Mouse (Mus musculus): ENCODE measurements at regions not wholly inside any gene's neighbourhood (a gene's known extent, or its start where the extent isn't known, plus 50 kb on each side); places are given as distances from the start of the nearest gene placed in this dataset.

DNA sequence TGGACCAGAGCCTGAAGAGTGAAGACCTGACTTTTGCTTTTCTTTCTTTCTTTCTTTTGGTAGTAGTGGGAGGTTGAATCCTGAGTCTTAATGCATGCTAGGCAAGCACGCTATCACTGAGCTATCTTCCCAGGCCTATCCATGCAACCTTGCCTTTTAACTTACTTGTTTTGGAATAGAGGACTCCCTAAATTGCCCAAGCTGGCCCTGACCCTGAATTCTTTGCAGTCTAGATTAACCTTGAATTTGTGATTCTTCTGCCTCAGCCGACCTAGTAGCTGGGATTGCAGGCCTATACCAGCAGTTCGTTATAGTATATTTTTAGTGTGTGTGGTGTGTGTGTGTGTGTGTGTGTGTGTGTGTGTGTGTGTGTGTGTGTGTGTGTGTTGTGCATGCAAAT lies 183.1 kb downstream of the Gm12728 start:
- DNase-seq: no peak

DNA sequence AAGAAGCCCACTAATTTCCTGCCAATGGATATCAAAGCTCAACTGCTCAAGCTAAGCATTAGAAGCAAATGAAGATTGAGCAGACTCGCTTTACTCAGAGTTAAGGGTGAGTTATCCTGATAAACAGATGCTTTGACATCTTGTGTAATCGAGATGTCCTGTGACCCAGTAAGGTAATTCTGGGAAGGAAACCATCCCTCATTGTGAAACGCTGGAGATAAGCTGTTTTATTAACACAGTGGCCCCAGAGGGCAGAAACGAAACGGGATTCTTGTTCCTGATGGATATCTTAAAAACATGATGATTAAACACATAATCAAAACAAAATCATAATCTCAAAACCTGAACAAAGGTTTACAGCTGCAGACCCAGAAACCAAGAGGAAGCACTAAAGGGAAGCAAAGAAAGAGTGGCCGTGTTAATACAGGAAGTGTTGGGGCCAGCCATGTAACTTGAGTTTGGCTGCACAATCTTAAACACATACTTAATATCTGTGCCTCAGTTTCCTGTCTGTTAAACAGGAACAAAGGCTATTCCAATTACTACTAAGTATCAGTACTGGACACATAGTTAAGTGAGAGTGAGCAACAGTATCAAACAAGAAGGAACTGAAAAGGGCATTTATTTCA lies 184.2 kb downstream of the Gm12728 start:
- DNase-seq: no peak

DNA sequence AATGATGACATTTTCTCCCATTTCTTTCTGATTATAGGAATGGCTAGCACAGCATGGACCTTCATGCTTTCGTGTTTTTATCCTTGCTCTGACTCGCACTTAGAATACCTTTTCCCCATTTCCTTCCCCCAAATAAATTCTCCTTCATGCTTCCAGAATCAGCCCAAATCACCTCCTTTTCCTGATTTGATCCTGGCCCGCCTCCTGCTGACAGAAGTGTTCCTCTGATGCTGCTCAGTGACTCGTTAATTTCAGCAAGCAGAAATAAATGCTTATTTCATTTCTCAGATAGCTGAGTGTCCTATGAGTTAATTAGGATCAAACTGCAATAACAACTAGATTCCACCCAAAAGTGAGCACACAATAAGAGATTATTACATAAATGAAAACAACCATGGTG lies 185.3 kb downstream of the Gm12728 start:
- no peak for DNase-seq

DNA sequence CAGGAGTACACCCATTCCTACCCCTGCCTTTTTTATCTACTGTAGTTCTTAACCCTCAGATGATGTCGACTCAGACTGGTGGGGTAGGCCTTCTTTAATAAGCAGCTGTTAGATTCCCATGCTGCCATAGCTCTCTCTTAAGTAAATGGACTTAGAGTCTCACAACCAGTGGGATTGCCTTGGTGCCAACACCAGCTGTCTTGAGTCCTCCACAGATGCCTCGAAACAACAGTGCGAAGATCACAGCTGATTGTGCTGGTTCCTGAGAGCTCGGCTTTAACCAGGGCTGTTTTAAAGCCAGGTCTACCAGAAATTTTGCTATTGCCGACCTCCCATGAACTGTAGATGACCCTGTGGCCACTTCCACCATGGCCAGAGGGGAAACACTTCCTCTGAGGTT lies 189.4 kb downstream of the Gm12728 start:
- no peak for DNase-seq

DNA sequence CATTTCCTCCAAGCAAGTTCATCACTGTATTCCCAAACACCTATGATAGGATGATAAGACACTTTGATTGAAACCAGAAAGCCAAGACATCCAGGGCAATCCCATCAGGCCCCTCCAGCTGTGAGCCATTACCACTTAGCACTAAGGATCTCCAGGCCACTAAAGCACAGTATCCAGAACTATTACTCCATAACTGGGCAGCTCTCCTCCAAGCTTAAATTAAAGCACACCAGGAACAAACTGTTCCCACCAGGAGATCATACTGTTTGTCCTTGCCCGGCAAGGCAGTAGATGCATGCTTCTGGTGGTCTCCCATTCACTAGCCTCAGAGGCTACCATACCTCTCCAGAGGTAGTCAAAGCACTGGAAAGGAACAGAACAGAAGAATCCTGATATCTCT lies 193.3 kb downstream of the Gm12728 start:
- no peak for DNase-seq

DNA sequence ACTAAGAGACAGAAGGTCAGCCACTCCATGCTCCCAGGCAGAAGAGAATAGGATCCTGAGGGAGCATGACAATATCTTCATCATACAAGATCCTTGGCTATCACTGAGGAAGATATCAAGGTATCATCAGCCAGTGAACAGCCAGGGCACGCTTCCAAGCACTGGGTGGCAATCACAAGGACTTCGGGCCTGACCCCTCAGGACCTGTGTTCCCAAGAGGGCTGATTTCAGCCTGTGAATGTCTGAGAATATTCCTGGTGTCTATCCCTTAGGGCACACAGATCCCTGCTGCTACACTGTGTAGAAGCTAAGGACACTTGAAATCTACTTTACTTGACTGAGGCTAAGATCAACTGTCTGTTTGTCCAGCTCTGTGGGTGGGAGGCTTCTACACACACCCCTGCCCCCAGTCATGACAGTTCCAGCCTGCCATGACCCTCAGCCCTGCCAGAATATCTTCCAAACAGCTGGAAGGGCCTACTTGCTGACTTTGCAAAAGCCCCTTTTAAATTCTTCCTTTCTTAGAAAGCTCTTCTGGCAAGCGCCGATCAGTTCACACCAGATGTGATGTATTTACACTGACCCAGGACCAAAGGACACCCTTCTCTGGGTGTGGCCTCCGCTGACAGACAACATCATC lies 198.4 kb downstream of the Gm12728 start:
- DNase-seq: no peak

DNA sequence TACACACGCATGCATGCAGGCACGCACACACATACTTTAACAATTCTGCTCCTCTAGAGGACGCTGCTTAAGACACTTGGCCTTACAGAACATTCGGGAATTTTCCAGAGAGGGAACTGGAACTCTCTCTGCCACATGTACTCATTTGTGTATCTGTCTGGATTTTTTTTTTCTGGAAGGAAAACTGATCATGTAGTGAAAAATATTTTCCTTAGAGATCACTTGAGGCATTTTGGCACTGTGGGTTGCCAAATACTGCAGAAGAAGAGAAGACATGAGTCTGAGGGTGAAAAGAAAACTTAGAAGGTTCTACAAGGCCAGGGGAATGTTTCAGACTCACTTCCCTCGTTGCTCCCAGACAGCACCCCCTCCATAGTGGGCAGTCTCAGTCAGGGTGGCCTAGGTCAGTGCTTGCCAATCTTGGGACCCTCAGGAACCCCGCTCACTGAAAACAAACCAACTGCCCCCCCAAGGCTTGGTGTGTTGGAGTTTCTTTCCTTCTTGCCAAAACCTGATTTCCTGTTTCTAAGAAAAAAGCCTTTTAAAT lies 203.0 kb downstream of the Gm12728 start:
- DNase-seq: no peak

DNA sequence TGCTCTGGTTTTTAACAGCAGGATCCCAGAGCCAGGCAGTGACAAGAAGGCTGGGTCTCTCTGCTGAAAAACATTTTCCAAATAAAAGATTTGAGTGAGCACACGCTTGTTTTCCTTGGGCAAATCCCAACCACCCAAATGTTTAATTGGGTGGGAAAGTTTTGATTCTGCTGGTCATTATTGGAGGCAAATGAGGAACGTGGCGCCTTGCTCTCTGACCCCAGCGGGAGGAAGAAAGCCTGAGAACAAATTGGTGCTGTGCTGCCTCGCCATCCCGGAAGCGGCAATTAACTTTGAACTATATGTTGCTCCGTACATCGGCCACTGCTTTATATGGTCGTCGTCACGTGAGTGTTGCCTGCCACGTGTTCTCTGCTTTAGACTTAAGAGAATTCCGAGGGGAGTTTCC lies 204.7 kb downstream of the Gm12728 start:
- DNase-seq: no peak

DNA sequence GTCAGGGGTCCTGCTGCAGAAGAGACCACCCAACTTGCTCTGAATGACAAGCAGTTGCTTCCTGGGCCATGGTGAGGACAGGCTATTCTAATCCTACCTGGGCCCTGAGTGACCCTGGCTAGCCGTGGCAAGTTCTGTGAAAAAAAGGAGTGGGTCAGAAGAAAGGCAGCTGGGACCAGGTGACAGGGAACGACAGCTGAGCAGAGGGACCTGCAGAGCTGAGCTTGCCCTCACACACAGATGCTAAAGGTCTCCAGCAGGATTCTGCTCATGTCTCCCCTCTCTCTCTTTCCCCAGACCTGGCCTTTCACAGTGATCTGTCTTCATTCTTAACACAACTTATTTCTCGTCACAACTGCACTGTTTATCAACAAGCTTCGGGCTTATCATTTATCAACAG lies 206.4 kb downstream of the Gm12728 start:
- no peak for DNase-seq

DNA sequence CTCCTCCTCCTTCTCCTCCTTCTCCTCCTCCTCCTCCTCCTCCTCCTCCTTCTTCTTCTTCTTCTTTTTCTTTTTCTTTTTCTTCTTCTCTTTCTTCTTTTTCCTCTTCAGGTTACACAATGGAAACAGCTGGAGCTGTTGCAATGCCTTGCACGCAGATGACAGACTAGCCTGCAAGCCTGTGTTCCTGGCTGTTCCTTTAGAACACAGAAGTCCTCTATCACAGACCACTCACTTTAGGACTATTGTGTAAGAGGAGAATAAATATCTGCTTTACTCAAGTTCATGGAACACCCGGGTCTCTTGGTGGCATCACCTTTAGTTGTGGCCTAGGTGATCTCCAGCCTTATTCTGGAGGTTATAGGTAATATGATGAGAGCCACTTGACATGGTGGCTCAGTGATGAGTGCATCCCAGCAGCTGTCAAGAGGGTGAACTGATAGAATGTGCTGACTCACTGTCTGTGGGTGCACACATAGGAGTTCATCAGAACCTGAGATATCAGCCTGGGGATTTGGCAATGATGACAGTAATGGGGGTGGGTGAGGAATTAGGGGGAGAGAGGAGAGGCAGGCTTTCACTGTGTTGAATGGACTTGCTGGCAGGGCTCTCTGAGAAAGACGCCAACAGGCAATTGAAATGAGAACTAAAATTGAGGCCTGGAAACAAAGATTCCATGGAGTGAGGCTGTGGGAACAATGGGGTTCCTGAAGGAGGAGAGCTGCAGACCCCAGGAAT lies 207.4 kb downstream of the Gm12728 start:
- DNase-seq: no peak

DNA sequence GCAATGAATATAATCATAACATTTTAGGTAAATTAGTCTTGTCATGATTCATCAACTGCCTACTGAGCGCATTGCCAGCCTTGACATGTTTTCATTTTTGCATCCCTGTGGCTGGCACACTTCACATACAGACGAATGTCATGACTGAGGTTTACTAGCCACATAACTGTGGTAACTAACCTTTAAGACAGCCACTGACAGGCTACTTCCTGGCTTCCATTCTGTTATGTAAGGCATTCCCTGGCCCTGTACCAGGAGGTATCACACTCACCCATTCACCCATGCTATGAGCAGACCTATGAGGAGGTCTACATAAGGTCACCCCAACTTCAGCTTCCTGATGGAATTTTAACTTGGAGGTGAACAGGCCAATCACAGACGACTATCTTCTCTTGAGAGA lies 212.8 kb downstream of the Gm12728 start:
- no peak for DNase-seq

DNA sequence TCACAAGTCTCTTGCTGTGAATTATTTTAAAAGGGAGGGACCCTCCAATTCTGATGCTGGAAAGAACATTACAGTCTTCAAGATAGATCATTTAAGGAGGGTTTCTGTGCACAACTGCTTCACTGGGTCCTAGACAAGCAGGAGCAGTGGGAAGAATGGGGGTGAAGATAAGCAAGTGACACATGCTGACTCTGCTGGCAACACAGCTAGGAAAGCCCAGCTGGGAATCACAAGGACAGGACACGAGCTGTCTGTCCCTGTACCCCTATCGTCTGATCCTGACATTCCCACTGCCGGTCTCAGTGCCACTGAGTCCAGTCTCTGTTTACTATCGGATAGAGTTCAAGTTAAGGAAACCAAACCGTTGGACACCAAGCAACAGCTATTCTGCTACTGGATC lies 216.3 kb downstream of the Gm12728 start:
- DNase-seq: no peak

DNA sequence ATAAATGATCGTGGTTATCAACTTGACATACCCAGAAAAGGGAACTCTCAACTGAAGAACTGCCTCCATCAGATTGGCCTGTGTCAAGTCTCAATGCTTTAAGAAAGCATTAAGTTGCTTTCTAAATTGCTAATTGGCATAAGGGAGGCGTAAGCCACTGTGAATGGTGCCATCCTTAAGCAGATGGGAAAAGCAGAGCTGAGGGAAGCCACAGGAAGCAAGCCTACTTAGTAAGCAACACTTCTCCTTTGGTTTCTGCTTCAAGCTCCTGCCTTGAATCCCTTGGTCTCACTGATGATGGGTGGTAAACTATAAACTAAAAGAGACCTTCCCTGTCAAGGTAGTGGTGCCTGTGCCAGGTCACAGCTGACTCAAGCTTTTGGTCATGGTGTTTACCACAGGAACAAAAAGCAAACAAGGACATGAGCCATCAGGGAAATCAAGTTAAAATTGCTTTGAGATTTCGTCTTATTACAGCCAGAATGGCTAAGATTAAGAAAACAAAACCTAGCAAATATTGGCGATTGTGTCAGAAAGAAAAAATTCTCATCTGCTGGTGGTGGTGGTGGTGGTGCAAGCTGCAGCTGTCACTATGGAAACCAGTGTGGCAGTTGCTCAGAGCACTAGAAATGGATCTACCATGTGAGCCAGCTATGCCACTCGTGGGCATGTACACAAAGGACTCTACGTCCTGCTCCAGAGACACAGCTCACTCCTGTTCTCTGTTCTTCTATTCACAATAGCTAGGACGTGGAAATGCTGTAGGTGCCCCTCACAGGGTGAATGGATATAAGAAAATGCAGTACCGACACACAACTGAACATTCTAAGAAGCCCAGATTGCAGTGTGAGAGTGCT lies 217.9 kb downstream of the Gm12728 start:
- DNase-seq: no peak

DNA sequence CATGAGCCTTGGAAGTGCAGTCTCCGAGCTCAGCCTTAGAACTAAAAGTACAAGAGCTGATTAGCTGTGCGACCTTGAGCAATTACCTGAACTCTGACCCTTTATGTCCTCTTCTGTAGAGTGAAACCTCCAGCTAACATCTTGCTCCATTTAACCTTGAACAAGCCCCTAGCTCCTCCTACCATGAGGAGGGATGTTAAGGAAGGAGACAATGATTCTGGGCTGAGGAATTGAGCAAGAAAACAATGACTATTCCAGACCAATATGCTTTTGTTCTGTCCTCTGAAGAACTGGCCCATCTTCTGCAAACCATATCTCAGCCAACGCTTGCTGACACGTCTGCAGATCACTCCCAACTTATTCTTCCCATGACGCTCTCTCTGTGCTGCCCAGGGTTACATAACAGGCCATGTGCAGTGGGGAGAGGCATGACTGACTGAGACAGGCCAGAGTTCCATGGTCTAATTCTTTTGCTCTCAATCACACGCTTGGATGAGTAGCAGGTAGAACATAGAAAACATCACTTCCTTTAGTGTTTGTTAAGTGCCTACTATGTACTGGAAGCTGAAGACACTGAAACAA lies 227.5 kb downstream of the Gm12728 start:
- DNase-seq: no peak

DNA sequence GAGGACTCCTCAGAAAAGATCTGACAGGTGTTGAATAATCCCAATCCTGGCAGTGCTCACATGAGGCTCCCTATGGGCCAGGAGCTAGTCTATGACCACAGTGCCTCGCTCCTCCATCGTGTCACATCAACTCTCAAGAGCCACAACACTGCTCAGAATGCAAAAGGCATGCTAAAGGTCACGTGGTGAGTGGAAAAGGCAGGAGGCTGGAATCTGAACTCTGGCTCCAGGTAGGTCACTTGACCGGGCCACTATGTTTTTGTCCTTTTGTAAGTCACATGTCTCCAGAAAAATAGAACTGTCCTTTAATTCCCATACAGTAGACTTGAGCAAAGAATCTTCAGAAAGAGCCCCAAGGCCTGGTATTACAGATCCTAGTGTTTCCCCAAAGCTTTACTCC lies 229.3 kb downstream of the Gm12728 start:
- DNase-seq: no peak

DNA sequence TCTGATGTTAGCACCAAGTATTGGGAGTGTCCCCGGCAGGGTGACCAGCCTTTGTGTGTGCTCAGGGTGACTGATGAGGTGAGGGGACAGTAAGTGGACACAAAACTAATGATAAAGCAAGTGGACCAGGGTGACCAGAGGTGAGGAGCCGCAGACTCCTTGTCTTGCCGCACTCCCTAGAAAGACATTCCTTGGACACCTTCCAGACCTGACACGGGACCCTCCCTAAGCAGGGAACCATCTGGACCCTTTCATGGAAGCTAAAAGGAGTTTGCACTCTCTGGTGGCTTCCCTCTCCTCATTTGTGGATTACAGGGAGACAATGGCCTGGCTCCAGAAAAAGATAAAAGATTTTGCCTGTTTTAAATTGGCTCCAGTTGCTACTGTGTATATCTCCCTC lies 230.7 kb downstream of the Gm12728 start:
- DNase-seq: no peak

DNA sequence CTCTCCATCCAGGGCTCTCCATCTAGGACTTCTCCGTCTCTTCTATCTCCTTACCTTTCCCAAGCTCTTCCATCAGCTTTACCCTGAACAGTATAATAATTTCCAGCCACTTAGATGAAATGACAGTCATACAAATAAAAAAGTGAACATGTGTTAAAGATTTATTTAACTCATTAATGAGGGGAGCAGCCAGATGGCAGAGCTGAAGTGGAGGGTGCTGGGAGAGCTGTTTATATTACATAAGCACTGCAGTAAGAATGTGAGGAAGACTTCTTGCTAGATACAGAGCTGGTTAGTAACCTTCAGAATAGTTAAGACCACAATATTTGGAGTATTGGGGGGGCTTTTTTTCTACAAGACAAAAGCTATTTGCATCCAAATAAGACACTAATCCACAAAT lies 234.9 kb downstream of the Gm12728 start:
- no peak for DNase-seq

DNA sequence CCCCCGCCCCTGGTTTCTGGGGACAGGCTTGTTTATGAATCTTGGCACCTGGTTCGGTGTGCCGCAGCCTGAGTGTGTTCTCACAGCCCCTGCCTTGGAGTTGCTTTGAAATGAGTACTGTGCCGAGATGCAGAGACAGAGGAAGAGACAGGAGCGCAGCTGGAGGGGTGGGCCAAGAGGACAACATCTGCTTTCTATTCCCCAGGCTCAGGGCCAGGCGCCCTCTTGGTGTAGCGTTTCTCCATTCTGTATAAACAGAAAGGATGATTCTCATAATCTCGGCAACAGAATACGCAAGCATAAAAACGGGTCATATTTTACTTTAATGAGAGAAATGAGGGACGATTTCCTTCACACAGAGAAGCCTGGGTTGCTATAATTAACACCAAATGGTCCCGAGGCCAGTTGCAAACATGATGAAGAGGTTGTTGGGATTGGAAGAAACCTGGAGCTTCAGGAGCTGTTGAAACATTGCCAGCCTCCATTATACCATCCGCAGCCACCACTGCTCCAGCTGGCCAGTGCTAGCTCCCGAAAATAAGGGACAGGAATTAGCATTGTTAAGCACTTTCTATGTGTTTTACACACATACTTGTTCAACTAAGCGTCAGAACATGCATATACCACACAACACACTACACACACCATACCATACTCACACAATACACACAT lies 236.4 kb downstream of the Gm12728 start:
- no peak for DNase-seq

DNA sequence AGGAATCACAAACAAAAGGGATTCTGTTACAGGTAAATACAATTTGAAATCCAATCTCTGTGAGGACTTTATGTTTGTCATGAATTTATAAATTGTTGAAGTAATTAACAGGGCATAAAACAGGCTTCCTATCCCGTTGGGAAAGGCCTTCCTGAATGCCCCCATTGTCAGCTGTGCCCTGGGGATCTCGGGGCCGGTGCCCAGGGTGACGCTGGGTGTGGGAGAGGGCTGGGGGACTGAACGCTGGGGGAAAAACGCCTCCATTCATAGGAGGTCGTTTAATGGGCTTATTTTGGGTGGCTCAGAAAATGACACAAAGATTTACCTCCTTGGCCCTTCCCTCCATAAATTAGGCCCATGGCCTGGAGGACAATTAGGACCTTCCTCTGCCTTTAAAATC lies 250.7 kb downstream of the Gm12728 start:
- DNase-seq: no peak

DNA sequence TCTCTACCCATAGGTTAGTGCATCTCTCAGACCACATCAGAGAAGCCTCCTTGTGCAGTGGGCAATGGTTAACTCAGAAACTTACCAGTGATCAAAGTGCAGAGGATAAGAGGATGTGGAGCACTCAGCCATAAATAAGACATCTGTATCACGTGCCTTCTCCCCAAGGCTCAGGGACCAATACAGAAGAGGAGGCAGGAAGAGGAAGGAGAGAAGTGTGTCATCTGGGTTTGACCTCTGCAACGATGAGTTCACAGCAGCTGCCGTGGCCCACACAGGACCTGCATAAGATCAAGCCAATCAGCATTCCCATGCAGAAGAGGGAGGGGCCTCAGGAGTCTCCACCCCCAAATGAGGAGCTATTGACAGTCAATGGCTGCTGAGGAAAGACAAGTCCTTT lies 252.8 kb downstream of the Gm12728 start:
- no peak for DNase-seq

DNA sequence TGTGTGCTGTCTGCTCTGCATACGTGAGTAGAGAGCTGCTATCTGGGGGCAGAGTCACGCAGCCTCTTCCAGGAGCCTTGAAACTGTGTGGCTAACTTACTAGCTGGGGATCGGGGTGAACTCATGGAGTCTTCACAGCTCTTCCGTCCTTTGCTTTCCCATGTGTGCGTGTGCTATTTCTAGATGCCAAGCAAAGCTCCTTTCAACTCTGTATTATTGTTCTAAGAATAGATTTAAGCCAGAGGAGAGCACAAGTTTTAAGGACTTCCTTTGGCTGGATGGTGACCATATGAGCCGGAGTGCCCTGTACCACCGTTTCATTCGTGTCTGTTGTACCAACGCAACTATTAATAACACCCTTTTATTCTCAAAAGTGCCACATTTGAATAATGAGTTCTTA lies 254.0 kb downstream of the Gm12728 start:
- DNase-seq: no peak

DNA sequence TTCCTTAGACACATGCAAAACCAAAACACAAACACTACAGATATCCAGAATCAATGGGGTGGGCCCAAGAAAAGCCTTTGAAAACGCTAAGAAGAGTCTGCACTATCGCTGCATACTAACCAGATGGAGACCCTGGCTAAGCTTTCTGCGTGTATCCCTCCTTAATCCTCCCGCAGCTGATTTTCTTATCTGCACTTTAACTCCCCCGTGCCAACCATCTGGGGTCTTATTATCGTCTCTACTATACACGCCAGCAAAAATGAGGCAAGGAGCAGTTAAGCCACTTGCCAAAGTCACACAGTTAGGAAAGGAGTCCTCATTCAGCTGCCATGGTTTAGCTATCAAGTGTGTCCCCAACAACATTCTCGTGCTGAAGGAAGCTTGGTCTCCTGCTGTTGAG lies 258.4 kb downstream of the Gm12728 start:
- DNase-seq: no peak
